Mouse (Mus musculus): Measurements from ENCODE around the gene Dph1.

- TF ChIP-seq HCFC1 (IDR thresholded peaks at IDR 0.05; ENCODE audit: borderline replicate concordance, insufficient read depth, low read length) (no peak), CHD2 (IDR thresholded peaks at IDR 0.05; ENCODE audit: low read depth, low read length) (no peak), ZC3H11A (IDR thresholded peaks at IDR 0.05; ENCODE audit: borderline replicate concordance, low read depth, low read length) (no peak), MAFK (IDR thresholded peaks at IDR 0.05; ENCODE audit: insufficient read depth, low read depth, low read length) (no peak), ZNF384 (IDR thresholded peaks at IDR 0.05; ENCODE audit: low read depth, low read length) (no peak)
These were observed 27.0 kb downstream of the Dph1 start for GRCm38 (mm10) chr11:75164051-75164450.

Measured in ES-E14 (cell line).